Mouse (Mus musculus) stomach, postnatal 0 days (tissue): ENCODE measurements around the gene Cyth4. TPM values are rescaled to one million over a fixed set of nuclear protein-coding genes. Genes with fewer than 3 reads are reported as not detected.

ENCODE experiments used
- ATAC-seq: fragments of 200-750 bp; cut with Nextera tagmentation; 2 replicates; pipeline ENCODE4 v1.8.0; 2017; ENCODE audit not compliant: low FRiP score, low TSS enrichment
- DNase-seq: peaks from one replicate; pipeline ENCODE4 v3.0.0-alpha.2; 2016; ENCODE audit warnings: low spot score
- H3K27ac ChIP-seq: fragments of 300-500 bp; sonication (generic); replicated peaks from 2 replicates; pipeline ENCODE4 v1.5.1; 2014; ENCODE audit warnings: mild to moderate bottlenecking, control low read depth
- H3K27me3 ChIP-seq: fragments of 300-500 bp; sonication (generic); 2 replicates; pipeline ENCODE4 v1.6.1; 2014; ENCODE audit warnings: low read length; ENCODE audit not compliant: control insufficient read depth, insufficient read depth
- H3K36me3 ChIP-seq: fragments of 300-500 bp; sonication (generic); 2 replicates; pipeline ENCODE4 v1.6.1; 2014; ENCODE audit warnings: low read length, mixed read lengths; ENCODE audit not compliant: control insufficient read depth, insufficient read depth
- H3K4me1 ChIP-seq: fragments of 300-500 bp; sonication (generic); replicated peaks from 2 replicates; pipeline ENCODE4 v1.6.1; 2014; ENCODE audit warnings: antibody characterized with exemption; ENCODE audit not compliant: control insufficient read depth, insufficient read depth
- H3K4me2 ChIP-seq: fragments of 300-500 bp; sonication (generic); replicated peaks from 2 replicates; pipeline ENCODE4 v1.6.1; 2014; ENCODE audit warnings: low read depth, mild to moderate bottlenecking, control low read depth, moderate library complexity
- H3K4me3 ChIP-seq: fragments of 300-500 bp; sonication (generic); 2 replicates; pipeline ENCODE4 v1.5.1; 2014; ENCODE audit warnings: low read depth, low read length, control low read depth
- H3K9ac ChIP-seq: fragments of 300-500 bp; sonication (generic); 2 replicates; pipeline ENCODE4 v1.6.1; 2014; ENCODE audit warnings: mild to moderate bottlenecking, low read length, control low read depth, mixed read lengths
- H3K9me3 ChIP-seq: fragments of 300-500 bp; sonication (generic); 2 replicates; pipeline ENCODE4 v1.6.1; 2016; ENCODE audit warnings: low read length; ENCODE audit not compliant: control insufficient read depth
- CTCF ChIP-seq: IDR thresholded peaks from 2 replicates; pipeline ENCODE4 v1.5.1; 2016; ENCODE audit warnings: antibody characterized with exemption, low read depth, mild to moderate bottlenecking, moderate library complexity
- EP300 ChIP-seq: optimal IDR thresholded peaks from 2 replicates; pipeline ENCODE3; 2016; ENCODE audit warnings: antibody characterized with exemption
- WGBS: fragments of 180-500 bp; shearing (Covaris S2); extraction: QIAGEN DNeasy Blood & Tissue Kit; methylation state at CpG from one replicate; pipeline ENCODE4 v1.1.7; 2014; 5-methylcytosine and 5-hydroxymethylcytosine counted together
- polyA plus RNA-seq: library from polyadenylated mRNA; unstranded; fragments of >200 nt; fragmentation: Nextera tagmentation; extraction: Ambion mirVana; gene quantifications from 2 replicates; pipeline ENCODE4 v1.2.1, GENCODE M21; 2015

Cyth4 gene
- polyA plus RNA-seq, 1 experiment from 2014 or later: 5.8 TPM

DNA sequence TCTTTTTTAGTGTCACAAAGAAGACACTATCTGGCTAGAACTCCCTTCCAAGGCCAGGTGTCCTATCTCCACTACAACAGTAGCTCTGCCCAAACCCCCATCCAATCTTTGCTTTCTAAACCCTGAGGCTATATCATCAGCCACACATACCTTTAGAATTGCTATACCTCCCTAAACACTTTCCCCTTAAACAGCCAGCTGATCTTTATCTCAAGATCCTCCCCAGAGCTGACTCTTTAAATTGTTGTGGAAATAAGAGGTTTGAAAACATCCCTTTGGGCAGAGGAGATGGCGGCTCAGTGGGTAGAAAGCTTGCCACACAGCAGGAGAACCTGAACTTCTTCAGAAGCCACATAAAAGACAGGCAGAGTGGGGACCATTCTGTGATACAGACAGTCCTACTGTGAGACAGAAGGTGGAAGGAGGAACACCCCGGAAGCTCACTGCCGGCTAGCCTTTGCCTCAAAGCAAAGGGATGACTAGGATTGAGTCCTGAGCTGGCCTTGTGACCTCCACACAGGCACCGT is 20.5 kb upstream of the Cyth4 start:
- no peak overlapping the region for H3K9ac ChIP-seq
- ATAC-seq (no peak), DNase-seq (no peak)
- no peak overlapping the region for H3K27ac ChIP-seq
- no peaks in the 10 kb centered on the region for H3K4me1 ChIP-seq
- WGBS: 58% methylated on average over 4 of the region's 4 CpGs
- H3K9me3 ChIP-seq: no peaks in the 10 kb centered on the region
- H3K27me3 ChIP-seq: no peaks in the 10 kb centered on the region
- no peaks in the 10 kb centered on the region for H3K36me3 ChIP-seq
- TF ChIP-seq EP300: no peak
- no peak for TF ChIP-seq CTCF
- H3K4me3 ChIP-seq: no peak overlapping the region
- no peak overlapping the region for H3K4me2 ChIP-seq

- H3K4me3 ChIP-seq: no peak overlapping the region
- no peak overlapping the region for H3K9ac ChIP-seq
- no peak for TF ChIP-seq EP300
- no peak for TF ChIP-seq CTCF
- DNase-seq (no peak), ATAC-seq (no peak)
- WGBS: 26% methylated on average over 11 of the region's 11 CpGs
- no peaks in the 10 kb centered on the region for H3K4me1 ChIP-seq
- H3K27ac ChIP-seq: no peak overlapping the region
- H3K27me3 ChIP-seq: no peaks in the 10 kb centered on the region
- H3K9me3 ChIP-seq: no peaks in the 10 kb centered on the region
- H3K36me3 ChIP-seq: no peaks in the 10 kb centered on the region
- H3K4me2 ChIP-seq: no peak overlapping the region
Measured at GRCm38 (mm10) chr15:78583352-78583751, 13.5 kb upstream of the Cyth4 start.

- Histone ChIP-seq H3K36me3 (no peaks in the 10 kb centered on the region), H3K4me2 (no peak overlapping the region), H3K27me3 (no peaks in the 10 kb centered on the region), H3K4me1 (no peaks in the 10 kb centered on the region), H3K9me3 (no peaks in the 10 kb centered on the region), H3K27ac (no peak overlapping the region), H3K4me3 (no peak overlapping the region), H3K9ac (no peak overlapping the region)
- 91% methylated on average over 7 of the region's 7 CpGs for WGBS
- DNase-seq: no peak
- no peak for ATAC-seq
- TF ChIP-seq EP300: no peak
- TF ChIP-seq CTCF: no peak
Measured at GRCm38 (mm10) chr15:78585404-78585803, 11.4 kb upstream of the Cyth4 start.

DNA sequence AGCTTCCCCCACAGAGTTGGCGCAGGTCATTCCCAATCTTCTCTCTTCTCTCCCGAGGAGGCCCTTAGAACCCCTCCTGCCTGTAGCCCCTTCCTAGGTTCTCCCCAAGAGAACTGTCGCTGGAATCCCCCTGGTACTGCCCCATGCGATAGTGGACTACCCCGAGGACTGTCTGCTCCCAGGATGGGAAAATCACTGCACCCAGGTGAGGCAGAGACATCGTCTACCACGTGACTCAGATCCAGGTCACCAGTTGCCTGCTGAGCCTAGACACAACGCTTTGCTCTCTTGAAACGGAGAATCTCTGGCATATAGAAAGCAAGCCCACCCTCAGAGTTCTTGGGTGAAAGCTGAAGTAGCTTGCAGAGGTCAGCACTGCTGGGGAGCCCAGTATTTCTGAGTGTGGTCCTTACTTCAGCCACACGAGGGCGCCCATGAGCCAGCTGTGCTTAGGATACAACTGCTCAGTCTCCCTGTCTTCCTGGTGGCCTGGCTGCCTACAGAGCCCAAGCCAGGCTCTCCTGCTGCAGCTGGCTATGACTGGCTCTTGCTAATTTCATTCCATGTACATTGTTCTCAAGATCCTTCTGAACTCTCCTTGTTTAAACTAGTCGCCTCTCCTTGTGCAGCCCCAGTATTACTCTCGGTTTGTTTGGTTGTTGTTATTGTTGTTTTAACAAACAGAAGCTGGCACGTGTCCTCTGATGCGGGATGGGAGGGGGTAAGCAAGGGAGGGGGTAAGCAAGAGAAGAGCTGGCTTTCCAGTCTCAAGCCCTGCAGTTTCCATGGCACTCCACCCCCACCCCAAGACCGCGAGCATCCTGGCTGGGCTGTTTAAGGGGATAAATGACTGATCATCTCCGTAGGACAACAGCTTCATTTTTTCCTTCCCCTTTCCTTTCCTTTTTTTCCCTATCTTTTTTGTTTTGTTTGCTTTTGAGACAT is 9.5 kb upstream of the Cyth4 start:
- H3K9me3 ChIP-seq: no peaks in the 10 kb centered on the region
- H3K9ac ChIP-seq: no peak overlapping the region
- no peak overlapping the region for H3K4me3 ChIP-seq
- WGBS: 55% methylated on average over 18 of the region's 18 CpGs
- no peak overlapping the region for H3K27ac ChIP-seq
- no peaks in the 10 kb centered on the region for H3K4me1 ChIP-seq
- no peak overlapping the region for H3K4me2 ChIP-seq
- ATAC-seq (peak; percentile 84), DNase-seq (peak; percentile 86)
- no peaks in the 10 kb centered on the region for H3K27me3 ChIP-seq
- TF ChIP-seq CTCF (peak; percentile 96), EP300 (no peak)
- no peaks in the 10 kb centered on the region for H3K36me3 ChIP-seq

- Histone ChIP-seq H3K4me2 (no peak overlapping the region), H3K27ac (no peak overlapping the region), H3K4me3 (no peak overlapping the region), H3K36me3 (no peaks in the 10 kb centered on the region), H3K9me3 (no peaks in the 10 kb centered on the region), H3K9ac (no peak overlapping the region), H3K27me3 (no peaks in the 10 kb centered on the region), H3K4me1 (no peaks in the 10 kb centered on the region)
- no peak for ATAC-seq
- no peak for DNase-seq
- TF ChIP-seq CTCF (no peak), EP300 (no peak)
- 65% methylated on average over 4 of the region's 4 CpGs for WGBS
Measured at GRCm38 (mm10) chr15:78588049-78588448, 8.8 kb upstream of the Cyth4 start.

- ATAC-seq (no peak), DNase-seq (no peak)
- no peak overlapping the region for H3K9ac ChIP-seq
- no peak overlapping the region for H3K4me3 ChIP-seq
- no peaks in the 10 kb centered on the region for H3K27me3 ChIP-seq
- no peak for TF ChIP-seq EP300
- TF ChIP-seq CTCF: no peak
- no peaks in the 10 kb centered on the region for H3K4me1 ChIP-seq
- WGBS: 75% methylated on average over 4 of the region's 4 CpGs
- H3K9me3 ChIP-seq: no peaks in the 10 kb centered on the region
- H3K36me3 ChIP-seq: no peaks in the 10 kb centered on the region
- no peak overlapping the region for H3K4me2 ChIP-seq
- no peak overlapping the region for H3K27ac ChIP-seq
Measured at GRCm38 (mm10) chr15:78588900-78589299, 7.9 kb upstream of the Cyth4 start.
